Mouse (Mus musculus) ES-Bruce4 (cell line): ENCODE measurements around the gene Acsl4.

Source experiments
- CTCF ChIP-seq: IDR thresholded peaks from one replicate; pipeline ENCODE4 v1.8.1; 2011; ENCODE audit warnings: low read depth, low read length
- EP300 ChIP-seq: IDR thresholded peaks from 2 replicates; pipeline ENCODE4 v1.6.1; 2011; ENCODE audit warnings: low read depth, low read length; ENCODE audit not compliant: insufficient read depth
- POLR2A ChIP-seq: IDR thresholded peaks from one replicate; pipeline ENCODE4 v1.8.1; 2011; ENCODE audit warnings: low read length; ENCODE audit not compliant: insufficient read depth

DNA sequence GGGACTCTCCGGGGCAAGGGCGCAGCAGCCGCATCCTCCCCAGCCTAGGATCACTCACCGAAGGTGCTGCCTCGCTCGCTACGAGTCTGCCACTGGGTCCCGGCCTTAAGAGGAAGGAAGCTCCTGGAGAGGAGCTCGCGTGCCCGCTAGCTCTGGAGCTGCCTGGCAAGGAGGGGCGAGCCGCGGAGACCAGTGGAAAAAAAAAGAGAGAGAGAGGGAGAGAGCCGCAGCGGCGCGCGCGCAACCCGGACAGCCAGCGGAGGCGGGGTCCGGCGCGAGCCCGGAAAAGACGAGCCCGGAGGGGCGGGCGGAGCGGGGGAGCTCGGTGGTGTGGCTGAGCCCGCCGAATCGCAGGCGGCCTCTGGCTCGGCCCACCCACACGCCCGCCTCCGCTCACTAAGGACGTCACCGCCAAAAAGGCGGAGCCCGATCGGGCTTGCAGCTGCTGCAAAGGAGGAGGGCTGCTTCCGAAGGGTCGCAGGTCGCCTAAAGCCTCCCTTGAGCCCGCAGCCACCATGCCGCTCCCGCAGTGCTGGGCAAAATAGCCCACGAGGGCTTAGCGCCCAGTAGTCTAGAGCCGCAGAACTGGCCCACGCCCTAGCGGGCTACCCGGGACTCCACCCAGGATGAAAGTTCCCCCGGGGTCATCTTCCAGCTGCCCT lies at the start of gene Acsl4:
- TF ChIP-seq CTCF (no peak), POLR2A (no peak), EP300 (no peak)
